Mouse (Mus musculus): ENCODE data around the gene Il11ra1. TPM values are rescaled to one million over a fixed set of nuclear protein-coding genes. Genes with fewer than 3 reads are reported as not detected.
"Not testable (repeated sequence)": the region's sequence is repeated elsewhere in the genome, so short reads cannot be mapped to it uniquely, and the experiment has no call there.

Gene Il11ra1
- polyA plus RNA-seq, 1 experiment from 2014 or later = 125 TPM

DNA sequence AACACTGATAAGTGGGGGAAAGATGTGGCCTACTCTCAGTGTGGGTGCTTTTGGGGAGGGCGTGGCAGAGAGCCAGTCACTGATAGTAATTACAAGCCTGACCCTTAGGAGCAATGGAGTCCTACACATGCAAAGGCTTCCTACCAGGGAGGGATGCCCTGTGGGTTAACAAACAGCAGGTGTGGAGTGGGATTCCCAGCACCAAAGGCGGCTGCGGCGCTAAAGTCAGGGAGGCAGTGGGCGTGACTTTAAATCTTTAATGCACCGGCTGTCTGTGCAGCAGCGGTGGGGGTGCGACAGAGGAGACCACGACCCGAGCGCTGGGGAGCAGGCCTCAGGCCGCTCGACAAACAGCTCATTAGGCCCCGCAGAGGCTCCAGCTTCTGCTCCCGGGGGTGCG lies 73.2 kb downstream of the Il11ra1 start:
- 8% methylated on average over 8 of the region's 16 CpGs for WGBS
- not testable (repeated sequence) for H3K27me3 ChIP-seq (ENCODE audit: control insufficient read depth, insufficient read depth, low read length); H3K36me3 ChIP-seq (ENCODE audit: control insufficient read depth, insufficient read depth, low read length); H3K27ac ChIP-seq (ENCODE audit: low read depth, low read length); H3K4me1 ChIP-seq (ENCODE audit: control insufficient read depth, insufficient read depth, low read length); H3K9ac ChIP-seq (ENCODE audit: low read depth, low read length); ATAC-seq (ENCODE audit: low FRiP score, low TSS enrichment); H3K9me3 ChIP-seq (ENCODE audit: control insufficient read depth, low read length)
- Histone ChIP-seq H3K4me3 (ENCODE audit: low read length) (peak overlapping the region; percentile 19; the same call in 1 of the 2 replicates), H3K4me2 (replicated peaks; ENCODE audit: low read depth, low read length) (peak overlapping the region; percentile 27)

DNA sequence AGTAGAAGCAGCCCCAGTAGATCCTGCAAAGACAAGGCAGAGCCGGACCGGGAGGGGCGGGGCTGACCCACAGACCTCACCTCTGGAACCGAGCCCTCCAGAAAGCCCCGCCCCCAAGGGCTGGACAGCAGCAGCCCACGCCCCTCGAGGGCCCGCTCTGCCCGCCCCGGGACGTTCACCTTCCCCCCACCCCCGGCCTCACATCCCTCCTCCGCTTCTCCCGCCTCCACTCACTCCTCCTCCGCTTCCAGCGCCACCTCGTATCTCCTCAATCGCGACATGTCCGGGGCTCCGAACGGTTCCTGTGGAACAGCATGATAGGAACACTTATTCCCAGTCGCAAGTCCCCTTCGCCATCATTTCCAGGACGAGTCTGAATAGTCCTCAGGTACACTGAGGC lies 73.7 kb downstream of the Il11ra1 start:
- not testable (repeated sequence) for ATAC-seq (ENCODE audit: low FRiP score, low TSS enrichment); H3K4me1 ChIP-seq (ENCODE audit: control insufficient read depth, insufficient read depth, low read length); H3K27me3 ChIP-seq (ENCODE audit: control insufficient read depth, insufficient read depth, low read length); H3K9ac ChIP-seq (ENCODE audit: low read depth, low read length); H3K36me3 ChIP-seq (ENCODE audit: control insufficient read depth, insufficient read depth, low read length); H3K9me3 ChIP-seq (ENCODE audit: control insufficient read depth, low read length); H3K27ac ChIP-seq (ENCODE audit: low read depth, low read length)
- H3K4me3 ChIP-seq (ENCODE audit: low read length) = peak overlapping the region; percentile 28; the same call in 1 of the 2 replicates
- WGBS = 1% methylated on average over 19 of the region's 25 CpGs
- H3K4me2 ChIP-seq (replicated peaks; ENCODE audit: low read depth, low read length) = peak overlapping the region; percentile 26; the same call in 1 of the 2 replicates

DNA sequence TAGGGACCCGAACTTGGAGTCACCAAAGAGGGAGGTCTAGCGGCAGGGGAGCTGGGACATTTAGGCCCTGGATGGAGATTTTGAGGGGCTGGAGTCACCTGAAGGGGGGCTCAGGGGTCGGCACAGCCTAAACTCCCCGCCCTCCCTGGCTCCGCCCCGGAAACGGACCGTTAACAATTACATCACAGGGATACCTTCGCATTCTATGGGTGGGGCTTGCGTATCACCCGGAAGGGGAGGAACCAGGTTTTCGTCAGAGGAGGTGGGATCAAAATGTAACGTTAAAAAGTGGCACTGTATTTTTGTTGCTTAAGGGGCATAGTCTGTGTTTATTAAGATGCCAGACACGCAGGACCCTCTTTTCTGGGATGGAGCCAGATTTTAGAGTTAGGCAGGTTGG lies 74.2 kb downstream of the Il11ra1 start, which contains the start of gene Ccl27a:
Gene Ccl27a (minus strand): TSS at position 246 of the 400 bp plus-strand sequence.
- Histone ChIP-seq H3K4me2 (replicated peaks; ENCODE audit: low read depth, low read length) (peak within 1 kb of the TSS; percentile 33), H3K4me3 (ENCODE audit: low read length) (peak within 1 kb of the TSS; percentile 28; the same call in 1 of the 2 replicates)
- not testable (repeated sequence) for H3K9ac ChIP-seq (ENCODE audit: low read depth, low read length); H3K9me3 ChIP-seq (ENCODE audit: control insufficient read depth, low read length); H3K4me1 ChIP-seq (ENCODE audit: control insufficient read depth, insufficient read depth, low read length); H3K36me3 ChIP-seq (ENCODE audit: control insufficient read depth, insufficient read depth, low read length); H3K27ac ChIP-seq (ENCODE audit: low read depth, low read length); H3K27me3 ChIP-seq (ENCODE audit: control insufficient read depth, insufficient read depth, low read length); ATAC-seq (ENCODE audit: low FRiP score, low TSS enrichment)
- 2% methylated on average over 12 of the region's 14 CpGs for WGBS

DNA sequence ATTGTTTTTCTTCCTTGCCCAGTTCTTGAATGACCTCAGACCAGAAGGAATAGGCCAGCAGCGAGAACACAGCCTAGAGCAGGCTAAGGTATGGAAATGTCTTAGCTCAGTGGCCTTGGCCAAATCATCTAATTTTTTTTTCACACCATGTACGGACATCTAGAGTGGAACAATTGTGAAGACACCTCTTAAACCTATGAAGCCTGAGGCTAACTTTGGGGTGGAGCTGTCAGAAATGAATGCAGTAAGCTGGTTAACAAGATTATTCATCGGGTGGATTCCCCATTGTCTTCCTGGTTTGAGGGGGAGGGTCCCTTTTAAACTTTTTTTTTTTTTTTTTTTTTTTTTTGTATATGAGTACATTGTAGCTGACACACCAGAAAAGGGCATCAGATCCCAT lies 74.7 kb downstream of the Il11ra1 start:
- Histone ChIP-seq H3K4me2 (replicated peaks; ENCODE audit: low read depth, low read length) (peak overlapping the region; percentile 33), H3K4me3 (ENCODE audit: low read length) (peak overlapping the region; percentile 28; the same call in 1 of the 2 replicates)
- H3K9me3 ChIP-seq (ENCODE audit: control insufficient read depth, low read length); H3K36me3 ChIP-seq (ENCODE audit: control insufficient read depth, insufficient read depth, low read length); ATAC-seq (ENCODE audit: low FRiP score, low TSS enrichment); H3K27ac ChIP-seq (ENCODE audit: low read depth, low read length); H3K27me3 ChIP-seq (ENCODE audit: control insufficient read depth, insufficient read depth, low read length); H3K9ac ChIP-seq (ENCODE audit: low read depth, low read length); H3K4me1 ChIP-seq (ENCODE audit: control insufficient read depth, insufficient read depth, low read length): not testable (repeated sequence)
- 66% methylated on average over 3 of the region's 3 CpGs for WGBS

DNA sequence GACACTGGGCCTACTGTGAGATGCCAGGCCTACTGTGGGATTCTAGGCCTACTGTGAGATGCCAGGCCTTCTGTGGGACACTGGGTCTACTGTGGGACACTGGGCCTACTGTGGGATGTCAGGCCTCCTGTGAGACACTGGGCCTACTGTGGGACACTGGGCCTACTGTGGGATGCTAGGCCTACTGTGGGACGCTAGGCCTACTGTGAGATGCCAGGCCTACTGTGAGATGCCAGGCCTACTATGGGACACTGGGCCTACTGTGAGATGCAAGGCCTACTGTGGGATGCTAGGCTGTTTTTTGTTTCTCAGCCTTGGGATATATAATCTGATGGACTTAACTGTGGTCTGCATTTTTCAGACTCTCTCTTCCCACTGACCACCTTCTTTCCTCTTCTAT lies 76.1 kb downstream of the Il11ra1 start:
- H3K9me3 ChIP-seq (ENCODE audit: control insufficient read depth, low read length); ATAC-seq (ENCODE audit: low FRiP score, low TSS enrichment); H3K27ac ChIP-seq (ENCODE audit: low read depth, low read length); H3K36me3 ChIP-seq (ENCODE audit: control insufficient read depth, insufficient read depth, low read length); H3K4me2 ChIP-seq (replicated peaks; ENCODE audit: low read depth, low read length); H3K27me3 ChIP-seq (ENCODE audit: control insufficient read depth, insufficient read depth, low read length); H3K4me3 ChIP-seq (ENCODE audit: low read length); H3K9ac ChIP-seq (ENCODE audit: low read depth, low read length); H3K4me1 ChIP-seq (ENCODE audit: control insufficient read depth, insufficient read depth, low read length): not testable (repeated sequence)
- 88% methylated on average over 1 of the region's 1 CpGs for WGBS

DNA sequence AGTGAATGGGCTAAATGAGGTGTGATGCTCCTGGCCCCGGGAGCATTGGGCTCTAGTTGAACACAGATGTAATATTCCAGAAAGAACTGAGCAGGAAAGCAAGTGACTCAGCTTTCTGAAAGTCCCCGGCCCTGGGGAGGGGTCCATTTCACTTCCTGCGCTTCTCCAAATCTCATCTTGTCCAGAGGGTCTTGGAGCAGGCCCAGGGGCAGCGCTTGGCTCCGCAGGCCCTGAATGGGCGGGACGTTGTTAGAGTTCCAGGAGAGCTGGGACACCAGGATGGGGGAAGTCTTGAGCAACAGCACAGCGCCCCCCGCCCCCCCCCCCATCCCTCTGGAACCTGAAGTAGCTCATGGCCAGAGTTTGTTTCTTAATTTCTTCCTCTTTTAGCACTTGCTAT lies 81.5 kb downstream of the Il11ra1 start:
- not testable (repeated sequence) for H3K4me3 ChIP-seq (ENCODE audit: low read length); H3K27ac ChIP-seq (ENCODE audit: low read depth, low read length); H3K36me3 ChIP-seq (ENCODE audit: control insufficient read depth, insufficient read depth, low read length); H3K4me1 ChIP-seq (ENCODE audit: control insufficient read depth, insufficient read depth, low read length); H3K9me3 ChIP-seq (ENCODE audit: control insufficient read depth, low read length); H3K9ac ChIP-seq (ENCODE audit: low read depth, low read length); H3K4me2 ChIP-seq (replicated peaks; ENCODE audit: low read depth, low read length); ATAC-seq (ENCODE audit: low FRiP score, low TSS enrichment); H3K27me3 ChIP-seq (ENCODE audit: control insufficient read depth, insufficient read depth, low read length)
- 27% methylated on average over 3 of the region's 9 CpGs for WGBS

DNA sequence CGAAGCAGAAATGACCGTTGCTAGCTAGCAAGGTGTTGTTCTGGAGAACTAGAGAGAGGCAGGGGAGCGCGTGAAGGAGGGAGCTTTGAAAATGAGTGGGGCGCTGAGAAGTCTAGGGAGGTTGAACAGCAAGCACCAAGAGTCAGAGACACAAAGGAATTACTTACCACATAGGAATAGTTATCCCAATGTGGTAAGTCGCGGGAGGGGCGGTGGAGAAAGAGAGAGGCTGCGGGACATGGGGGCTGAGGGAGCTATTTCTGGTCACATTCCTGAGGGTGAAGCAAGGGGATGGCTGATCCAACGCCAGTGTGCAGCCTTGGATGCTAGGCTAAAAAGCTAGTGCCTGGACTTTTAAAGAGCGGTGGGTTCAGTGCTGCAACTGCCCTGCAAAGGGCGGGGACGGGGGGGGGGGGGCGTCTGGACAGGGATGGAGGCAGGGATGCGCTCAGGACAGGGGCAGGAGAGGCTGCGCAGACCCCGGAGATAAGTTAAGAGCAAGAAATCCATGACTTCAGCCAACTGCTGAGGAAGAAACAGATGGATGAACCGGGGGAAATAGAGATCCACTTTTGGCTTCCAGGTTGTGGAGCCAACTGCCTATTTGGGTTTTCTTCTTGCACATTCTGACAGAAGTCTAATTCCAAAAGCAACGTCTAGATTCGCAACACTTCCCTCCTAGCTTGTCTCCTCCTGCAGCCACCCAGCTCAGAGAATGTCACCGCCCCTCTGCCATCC lies 82.1 kb downstream of the Il11ra1 start:
- H3K9ac ChIP-seq (ENCODE audit: low read depth, low read length); H3K27me3 ChIP-seq (ENCODE audit: control insufficient read depth, insufficient read depth, low read length); ATAC-seq (ENCODE audit: low FRiP score, low TSS enrichment); H3K4me1 ChIP-seq (ENCODE audit: control insufficient read depth, insufficient read depth, low read length); H3K27ac ChIP-seq (ENCODE audit: low read depth, low read length); H3K36me3 ChIP-seq (ENCODE audit: control insufficient read depth, insufficient read depth, low read length); H3K4me3 ChIP-seq (ENCODE audit: low read length); H3K4me2 ChIP-seq (replicated peaks; ENCODE audit: low read depth, low read length); H3K9me3 ChIP-seq (ENCODE audit: control insufficient read depth, low read length): not testable (repeated sequence)
- WGBS = 18% methylated on average over 13 of the region's 21 CpGs

DNA sequence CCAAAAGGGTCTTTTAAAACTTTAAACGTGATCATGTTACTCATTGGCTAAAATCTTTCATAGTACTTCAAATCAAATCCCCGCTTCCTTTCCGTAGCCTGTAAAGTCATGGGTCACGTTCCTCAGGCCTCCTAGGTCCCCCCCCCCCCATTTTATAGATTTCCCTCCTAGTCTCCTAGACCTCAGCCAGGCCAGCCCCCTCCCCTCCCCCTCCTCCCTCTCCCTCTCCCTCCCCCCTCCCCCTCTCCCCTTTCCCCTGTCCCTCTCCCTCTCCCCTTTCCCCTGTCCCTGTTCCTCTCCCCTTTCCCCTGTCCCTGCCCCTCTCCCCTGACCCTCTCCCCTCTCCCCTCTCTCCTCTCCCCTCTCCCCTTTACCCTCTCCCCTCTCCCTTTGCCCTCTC lies 82.9 kb downstream of the Il11ra1 start:
- not testable (repeated sequence) for H3K36me3 ChIP-seq (ENCODE audit: control insufficient read depth, insufficient read depth, low read length); H3K4me3 ChIP-seq (ENCODE audit: low read length); H3K9ac ChIP-seq (ENCODE audit: low read depth, low read length); H3K9me3 ChIP-seq (ENCODE audit: control insufficient read depth, low read length); H3K27ac ChIP-seq (ENCODE audit: low read depth, low read length); H3K27me3 ChIP-seq (ENCODE audit: control insufficient read depth, insufficient read depth, low read length); ATAC-seq (ENCODE audit: low FRiP score, low TSS enrichment); H3K4me2 ChIP-seq (replicated peaks; ENCODE audit: low read depth, low read length); H3K4me1 ChIP-seq (ENCODE audit: control insufficient read depth, insufficient read depth, low read length)
- WGBS = 31% methylated on average over 4 of the region's 4 CpGs

DNA sequence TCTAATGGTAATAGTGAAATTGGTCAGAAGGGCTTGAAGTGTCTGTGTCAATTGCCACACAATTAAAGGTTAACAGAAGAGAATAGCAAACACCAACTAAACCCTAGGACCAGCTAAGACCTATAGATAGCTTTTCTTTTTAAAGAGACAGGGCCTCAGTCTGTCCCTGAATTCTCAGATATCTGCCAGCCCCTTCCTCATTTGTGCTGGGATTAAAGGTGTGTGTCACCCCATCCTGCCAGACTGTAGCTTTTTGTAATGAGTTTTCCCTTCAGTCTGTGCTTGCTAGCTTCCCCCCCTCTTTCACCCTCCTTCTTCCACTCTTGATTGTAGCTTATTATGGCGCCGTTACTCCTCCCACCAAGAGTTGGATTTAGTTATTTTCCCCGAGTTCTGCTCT lies 83.4 kb downstream of the Il11ra1 start:
- H3K36me3 ChIP-seq (ENCODE audit: control insufficient read depth, insufficient read depth, low read length) = not testable (repeated sequence)

More for the DNA sequence above, 83.4 kb downstream of the Il11ra1 start:
- not testable (repeated sequence) for ATAC-seq (ENCODE audit: low FRiP score, low TSS enrichment); H3K4me2 ChIP-seq (replicated peaks; ENCODE audit: low read depth, low read length); H3K9ac ChIP-seq (ENCODE audit: low read depth, low read length); H3K4me1 ChIP-seq (ENCODE audit: control insufficient read depth, insufficient read depth, low read length); H3K27me3 ChIP-seq (ENCODE audit: control insufficient read depth, insufficient read depth, low read length); H3K27ac ChIP-seq (ENCODE audit: low read depth, low read length); H3K4me3 ChIP-seq (ENCODE audit: low read length); H3K9me3 ChIP-seq (ENCODE audit: control insufficient read depth, low read length)
- 24% methylated on average over 3 of the region's 3 CpGs for WGBS
